Mouse (Mus musculus) neutrophil, adult 83 days (primary cell): Measurements from ENCODE around the gene Olfr670. TPM values are rescaled to one million over a fixed set of nuclear protein-coding genes. Genes with fewer than 3 reads are reported as not detected.

ENCODE experiments used
- total RNA-seq, 2 experiments: library from RNA; stranded (reverse); gene quantifications; one replicate each; pipeline ENCODE4 v1.2.4; 2023

Olfr670 gene
- total RNA-seq = not detected

DNA sequence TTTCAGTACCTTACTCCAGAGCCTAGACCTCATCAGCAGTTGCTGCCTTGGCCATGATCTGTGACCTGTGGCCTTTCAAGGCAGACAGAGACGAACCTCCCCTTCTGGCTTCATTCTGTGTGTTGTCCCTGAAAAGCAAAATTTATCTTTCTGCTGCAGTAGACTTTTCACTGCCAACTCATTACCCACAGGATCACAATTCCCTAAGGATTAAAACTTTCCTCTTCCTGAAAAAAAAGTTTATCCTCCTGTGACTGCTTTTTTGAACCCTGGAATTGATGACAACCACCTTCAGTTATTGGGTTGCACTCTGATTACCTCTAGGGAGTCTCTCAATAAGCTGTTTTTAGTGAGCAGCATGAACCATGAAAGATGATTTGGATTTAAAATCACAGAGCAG, at the start of gene Olfr670:
Olfr670 (minus strand) TSS at position 101 of the 400 bp plus-strand sequence.

DNA sequence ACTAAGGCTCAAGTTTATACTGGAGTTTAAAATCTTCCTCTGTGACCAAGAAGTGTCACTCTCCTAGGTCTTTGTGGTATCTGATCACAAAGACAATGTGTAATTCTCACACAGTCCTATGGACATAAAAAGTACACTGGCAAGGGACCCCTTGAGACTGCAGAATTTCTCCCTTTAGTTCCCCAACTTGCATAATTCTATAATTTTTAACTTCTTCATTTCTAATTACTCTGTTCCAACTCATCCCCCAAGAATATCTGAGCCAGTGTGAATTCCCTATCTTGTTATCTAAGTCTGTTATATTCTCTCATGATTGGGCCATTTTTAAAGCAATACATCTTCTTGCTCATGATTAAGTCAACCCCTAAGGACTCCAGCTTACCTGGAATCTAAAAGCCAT, 39.5 kb upstream of the Olfr670 start, which contains the start of gene Olfr672:
Olfr672 (minus strand) TSS at position 101 of the 400 bp plus-strand sequence.

DNA sequence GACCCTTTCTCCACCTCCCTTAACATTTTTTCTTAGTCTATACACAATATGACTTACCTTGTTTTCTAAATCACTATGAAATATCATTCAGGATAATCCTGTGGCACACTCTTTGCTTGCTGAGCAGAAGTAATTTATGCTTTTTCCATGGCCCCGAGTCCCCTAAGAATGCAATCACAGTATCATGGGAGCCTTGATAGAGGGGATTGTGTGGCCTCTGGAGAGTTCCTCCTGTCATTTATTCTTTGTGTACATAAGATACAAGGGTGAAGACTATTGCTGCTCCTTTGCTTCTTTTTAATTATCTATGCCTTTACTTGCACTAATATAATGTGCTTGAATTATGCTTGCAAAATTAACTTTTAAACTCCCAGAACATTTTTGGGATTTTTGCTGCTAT, 16.6 kb upstream of the Olfr670 start, which contains the start of gene Olfr671:
Olfr671 (minus strand) TSS at position 101 of the 400 bp plus-strand sequence.

DNA sequence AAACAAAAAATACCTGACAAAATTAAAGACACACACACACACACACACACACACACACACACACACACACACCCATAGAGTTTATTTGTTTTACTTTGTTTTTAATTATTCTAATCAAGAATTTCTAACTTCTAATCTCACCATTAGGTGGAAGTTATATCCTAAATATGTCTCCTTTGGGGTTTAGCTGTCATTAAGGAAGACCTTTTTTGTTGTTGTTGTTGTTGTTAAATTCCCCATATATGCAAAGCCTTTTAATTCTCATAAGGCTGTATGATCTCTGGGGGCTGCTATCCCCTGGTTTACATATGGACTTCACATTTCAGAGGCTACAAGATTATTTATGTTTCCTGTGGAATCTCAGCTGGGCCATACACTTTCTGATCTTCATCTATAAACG, 28.5 kb downstream of the Olfr670 start, which contains the start of gene Olfr669:
Olfr669 (plus strand) TSS at position 301 of the 400 bp plus-strand sequence.

DNA sequence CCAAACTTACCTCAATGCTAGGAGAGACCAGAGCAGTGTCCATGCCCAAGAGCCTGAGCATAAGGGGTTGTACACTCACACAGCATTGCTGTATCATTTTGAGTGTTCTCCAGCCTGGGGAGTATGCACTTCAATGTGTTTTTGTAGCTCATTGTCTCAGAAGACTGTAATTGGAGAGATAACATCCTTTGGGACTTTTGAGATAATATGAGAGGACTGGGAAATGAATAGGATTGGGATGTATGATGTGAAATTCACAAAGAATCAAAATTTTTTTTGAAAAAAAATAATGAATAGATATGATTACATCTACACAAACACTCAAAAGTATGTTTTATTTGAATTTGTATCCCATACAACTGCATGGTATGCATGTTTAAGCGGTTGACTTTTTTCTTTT, 34.5 kb downstream of the Olfr670 start, which contains the start of gene Olfr668:
Olfr668 (minus strand) TSS at position 101 of the 400 bp plus-strand sequence.

DNA sequence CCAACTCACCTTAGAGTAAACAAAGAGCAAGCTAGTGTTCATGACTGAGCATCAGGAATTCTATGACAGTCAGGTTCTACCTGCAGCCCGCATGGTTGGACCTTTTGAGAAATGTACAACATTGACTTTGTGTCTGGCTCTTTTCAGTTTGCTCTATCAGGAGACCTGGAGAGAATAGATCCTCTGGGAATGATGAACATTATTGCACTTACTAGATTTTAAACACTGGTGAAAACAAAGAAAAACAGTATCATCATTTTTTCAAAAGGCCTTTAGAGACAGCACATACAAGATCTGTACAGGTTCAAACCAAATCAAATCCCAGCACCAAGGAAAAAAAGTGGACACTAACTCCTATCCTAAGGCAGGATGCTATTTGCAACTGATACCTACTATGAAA, 41.0 kb downstream of the Olfr670 start, which contains the start of gene Olfr667:
Olfr667 (minus strand) TSS at position 101 of the 400 bp plus-strand sequence.

Other genes starting within 250 kb of the Olfr670 start
- not detected for gene Usp17le, start 185.2 kb downstream of the Olfr670 start, total RNA-seq
- gene Usp17lb, start 120.0 kb downstream of the Olfr670 start, total RNA-seq = not detected
- gene Usp17la, start 105.6 kb downstream of the Olfr670 start, total RNA-seq = under 1 TPM in 1 of 2 experiments, not detected in 1; 0.13 TPM
- gene Olfr665, start 84.6 kb downstream of the Olfr670 start, total RNA-seq = not detected
- gene Olfr666, start 66.7 kb downstream of the Olfr670 start, total RNA-seq = not detected
- gene Olfr667, start 41.1 kb downstream of the Olfr670 start, total RNA-seq = not detected
- not detected for gene Olfr668, start 34.6 kb downstream of the Olfr670 start, total RNA-seq
- not detected for gene Olfr669, start 28.4 kb downstream of the Olfr670 start, total RNA-seq
- gene Olfr671, start 16.5 kb upstream of the Olfr670 start, total RNA-seq = not detected
- gene Olfr672, start 39.4 kb upstream of the Olfr670 start, total RNA-seq = not detected
- gene Olfr675, start 65.8 kb upstream of the Olfr670 start, total RNA-seq = not detected
- gene Olfr676, start 70.1 kb upstream of the Olfr670 start, total RNA-seq = not detected
- gene Olfr677, start 88.8 kb upstream of the Olfr670 start, total RNA-seq = not detected
- not detected for gene Olfr678, start 101.9 kb upstream of the Olfr670 start, total RNA-seq
- gene Olfr679, start 118.6 kb upstream of the Olfr670 start, total RNA-seq = not detected
- not detected for gene Olfr680-ps1, start 130.2 kb upstream of the Olfr670 start, total RNA-seq
- gene Olfr681, start 154.2 kb upstream of the Olfr670 start, total RNA-seq = not detected
- not detected for gene Olfr683, start 184.4 kb upstream of the Olfr670 start, total RNA-seq
- not detected for gene Olfr684, start 201.0 kb upstream of the Olfr670 start, total RNA-seq
- gene Olfr685, start 223.4 kb upstream of the Olfr670 start, total RNA-seq = not detected
- gene Olfr686, start 244.9 kb upstream of the Olfr670 start, total RNA-seq = not detected